ENCODE assay signal across 7 mouse cellular contexts in the genomic region with DNA sequence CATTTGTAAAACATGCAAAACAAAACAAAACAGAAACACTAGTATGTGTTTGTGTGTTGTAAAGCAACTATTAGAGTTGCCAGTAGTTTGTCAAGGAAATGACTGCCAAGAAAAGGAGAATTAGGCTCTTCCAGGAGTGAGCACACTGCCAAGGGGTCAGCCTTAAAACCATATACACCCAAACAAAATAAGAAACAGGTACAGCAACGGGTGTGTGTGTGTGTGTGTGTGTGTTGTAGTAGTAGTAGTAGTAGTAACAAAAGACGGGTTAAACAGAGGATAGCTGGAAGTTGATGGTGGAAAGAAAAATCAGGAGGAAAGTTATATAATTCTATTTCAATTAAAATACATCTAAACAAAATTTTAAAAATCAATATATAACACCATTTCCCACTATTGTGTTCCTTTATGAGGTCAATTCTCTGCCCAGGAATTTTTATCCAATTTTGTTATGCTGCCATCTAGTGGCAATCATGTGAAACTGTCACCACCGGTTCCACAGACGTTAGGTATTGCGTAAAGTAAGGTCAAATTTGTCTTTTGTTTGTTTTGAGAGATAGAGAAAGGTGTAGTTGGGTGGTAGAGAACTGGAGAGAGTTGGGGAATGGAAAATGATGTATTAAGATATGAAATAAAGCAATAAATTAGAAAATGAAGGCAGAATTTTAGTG.
A peak's percentile ranks its signal among the peaks of the same experiment; 100 is the strongest.
DNase-seq lines count a peak whose midpoint lies in the region; ATAC-seq and TF ChIP-seq lines count a peak whose summit lies in the region.

No protein-coding gene starts in this region.

- no peaks in the 10 kb centered on the region for H3K9me3 ChIP-seq in limb, embryonic 14.5 days (ENCODE audit: control insufficient read depth, low read length)

- no peak for TF ChIP-seq POLR2A in limb, embryonic 14.5 days (IDR thresholded peaks at IDR 0.05; ENCODE audit: borderline replicate concordance, extremely low read depth, insufficient read depth, insufficient read length)

- H3K4me2 ChIP-seq in limb, embryonic 14.5 days (replicated peaks; ENCODE audit: low read depth, low read length, severe bottlenecking), result no peak overlapping the region

- no peak overlapping the region for H3K27ac ChIP-seq in left cerebral cortex, adult 2 months
- H3K27ac ChIP-seq in limb, embryonic 14.5 days (replicated peaks; ENCODE audit: low read depth, low read length), result no peak overlapping the region

- peak; percentile 86 for TF ChIP-seq CTCF in left cerebral cortex, adult 2 months (IDR thresholded peaks at IDR 0.05)

- ATAC-seq in limb, embryonic 14.5 days (ENCODE audit: low FRiP score, low read depth), result 0 out of 2 replicates have a peak, but pooled peaks have one; percentile 63

- H3K27me3 ChIP-seq in limb, embryonic 14.5 days (ENCODE audit: control insufficient read depth, insufficient read depth, low read length), result no peaks in the 10 kb centered on the region

- no peak overlapping the region for H3K9ac ChIP-seq in limb, embryonic 14.5 days (ENCODE audit: low read depth, low read length, severe bottlenecking)

- no peaks in the 10 kb centered on the region for H3K36me3 ChIP-seq in limb, embryonic 14.5 days (ENCODE audit: control insufficient read depth, insufficient read depth, low read length)

- 48% methylated on average over 5 of the region's 5 CpGs for WGBS in limb, embryonic 14.5 days

- no peak for DNase-seq in left cerebral cortex, adult 2 months (ENCODE audit: extremely low spot score in 1 of 2, low spot score in 2 of 2)
- DNase-seq in left cerebral cortex, postnatal 36 days (ENCODE audit: low spot score in 2 of 2), result no peak
- DNase-seq in MN1 (ENCODE audit: low spot score), result peak; percentile 7
- DNase-seq in cerebellum, adult 9-10 months, result peak; percentile 55
- no peak for DNase-seq in limb, embryonic 14.5 days (ENCODE audit: low spot score)
- DNase-seq in spleen, adult 12 weeks (ENCODE audit: low spot score), result no peak
- DNase-seq in thymus, postnatal 36 days, result no peak

- intact Hi-C loops in left cerebral cortex, adult 2 months (cut with DNase I), result loop anchor here (1.0 to 2.0 kb wide), 2 partner anchors 484 to 928 kb away; no protein-coding TSS in a partner anchor
- intact Hi-C loops in left cerebral cortex, postnatal 36 days (cut with DNase I), result loop anchor here (2.0 kb wide), 2 partner anchors 484 to 926 kb away; no protein-coding TSS in a partner anchor

- H3K4me1 ChIP-seq in limb, embryonic 14.5 days (ENCODE audit: control insufficient read depth, insufficient read depth, low read length), result no peaks in the 10 kb centered on the region

- H3K4me3 ChIP-seq in left cerebral cortex, adult 2 months, result no peak overlapping the region
- H3K4me3 ChIP-seq in limb, embryonic 14.5 days (replicated peaks; ENCODE audit: low read length), result no peak overlapping the region

Comparison
In these comparisons a context has a peak if more than half of its experiments do, and no peak if none do; other contexts are left out.
1. DNase-seq: peak in MN1 (single experiment) and cerebellum, adult 9-10 months (single experiment); none in left cerebral cortex, adult 2 months (0 of 2), left cerebral cortex, postnatal 36 days (0 of 2), limb, embryonic 14.5 days (single experiment), spleen, adult 12 weeks (single experiment) and thymus, postnatal 36 days (0 of 2).